Comparison of ENCODE assay signal across 16 mouse cellular contexts in the genomic region with DNA sequence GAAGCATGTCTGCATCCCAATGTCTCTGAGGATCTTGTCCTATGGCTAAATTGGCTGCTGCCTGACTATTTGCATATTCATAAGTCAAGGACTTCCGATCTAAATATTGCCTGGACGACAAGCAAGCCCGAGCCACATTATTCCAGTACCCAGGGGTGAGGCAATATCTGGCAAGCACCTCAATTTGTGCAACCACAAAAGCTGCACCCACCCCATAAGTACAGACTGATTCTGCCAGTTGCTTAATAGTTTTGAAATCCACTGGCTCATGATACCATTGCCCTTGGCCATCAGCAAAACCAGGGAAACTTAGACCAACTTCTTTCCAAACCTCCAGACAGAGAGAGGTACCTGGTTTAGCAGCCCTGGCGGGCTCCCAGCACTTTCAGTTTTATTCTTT. TPM values are rescaled to one million over a fixed set of nuclear protein-coding genes. Genes with fewer than 3 reads are reported as not detected.
DNase-seq lines count a peak whose midpoint lies in the region; ATAC-seq and TF ChIP-seq lines count a peak whose summit lies in the region.
"Not testable (repeated sequence)": the region's sequence is repeated elsewhere in the genome, so short reads cannot be mapped to it uniquely, and the experiment has no call there.
"Had no signal": no experiment of that assay in that cellular context is flagged by ENCODE, and none has a peak within 500 bp of the region (broad histone marks: within the 10 kb centered on the region; RNA-seq: fewer than 3 reads in every experiment).

No protein-coding gene starts in this region.

- not testable (repeated sequence) for TF ChIP-seq POLR2A in liver, adult 2 months (IDR thresholded peaks at IDR 0.05; ENCODE audit: extremely low read depth, insufficient read depth, low read length); lung, adult 2 months (IDR thresholded peaks at IDR 0.05; ENCODE audit: borderline replicate concordance, extremely low read depth, low read depth, low read length)

- H3K4me3 ChIP-seq in liver, adult 2 months (ENCODE audit: insufficient read depth, low read depth, low read length); lung, adult 2 months (replicated peaks; ENCODE audit: extremely low read depth, low read depth, low read length): not testable (repeated sequence)

- H3K27me3 ChIP-seq in liver, adult 2 months (ENCODE audit: control insufficient read depth, insufficient read depth, low read length) = not testable (repeated sequence)

- peak overlapping the region; percentile 52 for H3K27ac ChIP-seq in liver, adult 2 months (replicated peaks; ENCODE audit: insufficient read depth, low read depth, low read length)

- not testable (repeated sequence) for H3K9ac ChIP-seq in liver, adult 2 months (ENCODE audit: low read depth, low read length)

- ATAC-seq in megakaryocyte progenitor cell, adult 5-6 weeks (replicated peaks; ENCODE audit: poor library complexity) = peak; percentile 70

- H3K36me3 ChIP-seq in liver, adult 2 months (ENCODE audit: control insufficient read depth, insufficient read depth, low read length) = not testable (repeated sequence)

- DNase-seq in 416B (ENCODE audit: low read depth) = peak; percentile 28
- DNase-seq in adrenal gland, adult 2 months = peak; percentile 78
- DNase-seq in adrenal gland, postnatal 14 days = peak; percentile 64
- peak; percentile 59 for DNase-seq in fibroblast of lung, adult 2 months (ENCODE audit: low read depth)
- DNase-seq in liver, adult 2 months (ENCODE audit: extremely low read depth, low read depth, low spot score) = peak; percentile 97
- DNase-seq in lung, adult 2 months = peak; percentile 36
- peak; percentile 19 for DNase-seq in lung, postnatal 14 days

- 22% methylated on average over 4 of the region's 4 CpGs for WGBS in liver, adult 2 months
- WGBS in lung, adult 2 months = 61% methylated on average over 4 of the region's 4 CpGs

- H3K79me2 ChIP-seq in liver, adult 2 months (ENCODE audit: control insufficient read depth, insufficient read depth, low read length) = peaks cover 16% of the 10 kb centered on the region; the same call in 1 of the 2 replicates

- H3K4me1 ChIP-seq in liver, adult 2 months (ENCODE audit: control insufficient read depth, insufficient read depth, low read length) = peaks cover 21% of the 10 kb centered on the region
- H3K4me1 ChIP-seq in lung, adult 2 months (ENCODE audit: control insufficient read depth, insufficient read depth, low read length) = not testable (repeated sequence)

- TF ChIP-seq CTCF in liver, adult 2 months (IDR thresholded peaks at IDR 0.05; ENCODE audit: low read depth, low read length); lung, adult 2 months (IDR thresholded peaks at IDR 0.05; ENCODE audit: insufficient read depth, low read length): not testable (repeated sequence)

RNA-seq across cellular contexts. Expression of a gene that starts 6.7 kb away (rescaled TPM):
- total RNA-seq in adrenal gland, adult 2 months (2021) = 10 to 100 TPM; 13.0 to 13.5 TPM
- 12.7 and 13.6 TPM in 2 replicates for polyA plus RNA-seq in adrenal gland, adult 2 months (2012; rRNA removed)
- total RNA-seq in adrenal gland, postnatal 14 days (2021) = 13.2 and 14.7 TPM in 2 replicates
- total RNA-seq in liver, adult 2 months (2014; rRNA removed) = 11.6 and 16.2 TPM in 2 replicates
- polyA plus RNA-seq in liver, adult 2 months (2012; rRNA removed) = 13.0 and 14.7 TPM in 2 replicates
- polyA plus RNA-seq in lung, adult 2 months (2012; rRNA removed) = 15.1 and 15.7 TPM in 2 replicates
- total RNA-seq in megakaryocyte progenitor cell, adult 5-6 weeks (2015) = 6.4 and 7.7 TPM in 2 replicates
- 10.3 and 10.9 TPM in 2 replicates for total RNA-seq in megakaryocyte progenitor cell, adult 5-6 weeks (2017)

RNA-seq across cellular contexts. Expression of a gene that starts 7.5 kb away (rescaled TPM):
- total RNA-seq in adrenal gland, adult 2 months (2021) = 100 to 1,000 TPM; 133 to 179 TPM
- 93.7 and 100 TPM in 2 replicates for polyA plus RNA-seq in adrenal gland, adult 2 months (2012; rRNA removed)
- total RNA-seq in adrenal gland, postnatal 14 days (2021) = 86.3 and 153 TPM in 2 replicates
- total RNA-seq in liver, adult 2 months (2014; rRNA removed) = 915 and 1,082 TPM in 2 replicates
- 816 and 942 TPM in 2 replicates for polyA plus RNA-seq in liver, adult 2 months (2012; rRNA removed)
- 54.5 and 69.7 TPM in 2 replicates for polyA plus RNA-seq in lung, adult 2 months (2012; rRNA removed)
- 30.9 and 31.3 TPM in 2 replicates for total RNA-seq in megakaryocyte progenitor cell, adult 5-6 weeks (2015)
- total RNA-seq in megakaryocyte progenitor cell, adult 5-6 weeks (2017) = 26.1 and 27.1 TPM in 2 replicates

RNA-seq across cellular contexts. Expression of a gene that starts 45.1 kb away (rescaled TPM):
- 1 to 10 TPM; 1.8 to 2.9 TPM for total RNA-seq in adrenal gland, adult 2 months (2021)
- polyA plus RNA-seq in adrenal gland, adult 2 months (2012; rRNA removed) = 0.27 TPM in 1 of 2 replicates, not detected in the other
- 2.0 and 2.7 TPM in 2 replicates for total RNA-seq in adrenal gland, postnatal 14 days (2021)
- not detected in 2 replicates for total RNA-seq in liver, adult 2 months (2014; rRNA removed)
- not detected in 2 replicates for polyA plus RNA-seq in liver, adult 2 months (2012; rRNA removed)
- polyA plus RNA-seq in lung, adult 2 months (2012; rRNA removed) = not detected in 2 replicates
- total RNA-seq in megakaryocyte progenitor cell, adult 5-6 weeks (2015) = 0.61 and 1.2 TPM in 2 replicates
- total RNA-seq in megakaryocyte progenitor cell, adult 5-6 weeks (2017) = 0.47 and 0.75 TPM in 2 replicates
- total RNA-seq: gastrocnemius, postnatal 36 days; heart, postnatal 36 days had no signal
- polyA plus RNA-seq: G1E had no signal

RNA-seq across cellular contexts. Expression of a gene that starts 45.8 kb away (rescaled TPM):
- 10 to 100 TPM; 25.7 to 28.6 TPM for total RNA-seq in adrenal gland, adult 2 months (2021)
- polyA plus RNA-seq in adrenal gland, adult 2 months (2012; rRNA removed) = 4.3 and 5.6 TPM in 2 replicates
- total RNA-seq in adrenal gland, postnatal 14 days (2021) = 22.6 and 23.4 TPM in 2 replicates
- total RNA-seq in liver, adult 2 months (2014; rRNA removed) = 1.5 and 1.6 TPM in 2 replicates
- polyA plus RNA-seq in liver, adult 2 months (2012; rRNA removed) = 0.71 and 0.77 TPM in 2 replicates
- 4.4 and 5.9 TPM in 2 replicates for polyA plus RNA-seq in lung, adult 2 months (2012; rRNA removed)
- total RNA-seq in megakaryocyte progenitor cell, adult 5-6 weeks (2015) = 5.9 and 7.0 TPM in 2 replicates
- 6.5 and 7.5 TPM in 2 replicates for total RNA-seq in megakaryocyte progenitor cell, adult 5-6 weeks (2017)

RNA-seq across cellular contexts. Expression of a gene that starts 52.1 kb away (rescaled TPM):
- total RNA-seq in adrenal gland, adult 2 months (2021) = 1 to 10 TPM; 1.9 to 2.3 TPM
- 4.0 and 7.9 TPM in 2 replicates for polyA plus RNA-seq in adrenal gland, adult 2 months (2012; rRNA removed)
- total RNA-seq in adrenal gland, postnatal 14 days (2021) = 0.41 and 0.60 TPM in 2 replicates
- 0.13 and 0.18 TPM in 2 replicates for total RNA-seq in liver, adult 2 months (2014; rRNA removed)
- 0.19 and 0.23 TPM in 2 replicates for polyA plus RNA-seq in liver, adult 2 months (2012; rRNA removed)
- 4.8 and 7.8 TPM in 2 replicates for polyA plus RNA-seq in lung, adult 2 months (2012; rRNA removed)
- total RNA-seq in megakaryocyte progenitor cell, adult 5-6 weeks (2015) = 0.49 TPM in 1 of 2 replicates, not detected in the other
- total RNA-seq in megakaryocyte progenitor cell, adult 5-6 weeks (2017) = 0.51 and 0.75 TPM in 2 replicates
- total RNA-seq: CH12.LX; common myeloid progenitor, adult 5-6 weeks; gastrocnemius, adult 18-20 months; gastrocnemius, postnatal 36 days; heart, adult 18-20 months; heart, postnatal 36 days had no signal
- polyA plus RNA-seq: G1E; heart, embryonic 12.5 days had no signal

Comparison
In these comparisons a context has a peak if more than half of its experiments do, and no peak if none do; other contexts are left out.
1. DNase-seq: peak in every context shown above with its lines; median percentile 97 in liver, adult 2 months; 78 in adrenal gland, adult 2 months; 64 in adrenal gland, postnatal 14 days; 59 in fibroblast of lung, adult 2 months; 36 in lung, adult 2 months; 28 in 416B; 19 in lung, postnatal 14 days.